Mouse (Mus musculus) heart, postnatal 25 days (tissue): ENCODE measurements around the gene Lmod2. TPM values are rescaled to one million over a fixed set of nuclear protein-coding genes. Genes with fewer than 3 reads are reported as not detected.

Source experiments
- DNase-seq: peaks from one replicate; pipeline ENCODE4 v3.0.0; 2022; ENCODE audit warnings: low spot score
- intact Hi-C: fragments of 180-260 bp; cut with DNase I; formaldehyde crosslinking; loops from one replicate; pipeline ENCODE4 v1.15.1; 2025
- total RNA-seq, 2 experiments: library from RNA; stranded (reverse); gene quantifications; 2 replicates each; pipeline ENCODE4 v1.2.3; 2021

The Lmod2 gene
- total RNA-seq, 2 experiments from 2014 or later = 681 to 701 TPM

DNA sequence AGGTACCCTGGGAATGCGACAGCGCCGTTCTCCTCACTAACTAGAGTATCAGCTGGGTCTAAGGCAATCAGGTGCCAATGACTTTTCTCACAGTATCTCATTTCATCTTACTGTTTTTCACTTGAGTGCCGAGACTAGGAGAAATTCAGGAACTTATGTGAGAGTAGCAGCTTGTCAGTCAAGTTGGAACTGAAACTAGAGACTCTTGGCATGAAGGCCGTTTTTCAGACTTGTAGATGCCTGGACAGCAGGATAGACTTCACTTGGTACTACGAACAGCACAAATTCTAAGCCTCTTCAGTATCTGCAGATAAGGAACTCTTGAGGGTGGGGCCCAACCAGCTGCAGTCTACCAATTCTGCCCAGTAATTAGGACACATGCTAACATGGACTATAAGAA lies 2.6 kb downstream of the Lmod2 start:
- no peak for DNase-seq
- intact Hi-C loops = no loop called here

DNA sequence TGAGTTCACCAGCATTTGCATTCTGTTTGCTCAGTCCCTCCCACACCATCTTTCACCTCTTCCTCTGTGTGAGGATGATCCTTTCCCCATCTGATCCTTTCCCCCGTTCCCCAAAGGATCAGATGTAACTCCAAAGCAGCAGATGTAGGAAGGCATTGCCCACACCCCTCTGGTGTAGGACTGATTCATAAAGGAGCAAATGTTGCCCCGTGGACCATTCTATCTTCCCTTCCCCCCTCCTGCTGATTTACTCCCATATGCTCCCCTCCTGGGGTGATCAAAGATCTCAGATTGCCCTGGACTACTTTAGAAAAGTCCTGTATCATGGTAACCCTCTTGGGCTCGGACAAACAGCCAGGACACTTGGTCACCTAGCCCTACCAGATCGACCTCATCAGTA lies 3.2 kb downstream of the Lmod2 start:
- intact Hi-C loops = no loop called here

DNA sequence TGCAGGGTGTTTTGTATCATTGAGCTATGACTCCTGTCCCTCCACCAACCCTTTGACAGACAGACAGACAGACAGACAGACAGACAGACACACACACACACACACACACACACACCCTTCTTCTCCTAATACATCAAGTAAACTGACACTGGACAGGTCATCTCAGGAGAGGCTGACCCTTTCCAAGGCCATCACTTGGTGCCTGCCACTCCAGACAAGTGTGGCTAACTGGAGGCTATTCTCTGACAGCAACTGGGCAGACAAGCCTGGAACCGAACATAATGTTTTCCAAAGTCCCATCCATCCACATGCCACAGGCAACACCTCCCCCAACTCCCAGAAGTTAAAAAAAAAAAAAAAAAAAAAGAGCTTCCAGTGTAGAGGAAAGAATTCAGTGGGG lies 4.1 kb downstream of the Lmod2 start:
- intact Hi-C loops = no loop called here
- DNase-seq = no peak

More for the DNA sequence above, 3.2 kb downstream of the Lmod2 start:
- no peak for DNase-seq

DNA sequence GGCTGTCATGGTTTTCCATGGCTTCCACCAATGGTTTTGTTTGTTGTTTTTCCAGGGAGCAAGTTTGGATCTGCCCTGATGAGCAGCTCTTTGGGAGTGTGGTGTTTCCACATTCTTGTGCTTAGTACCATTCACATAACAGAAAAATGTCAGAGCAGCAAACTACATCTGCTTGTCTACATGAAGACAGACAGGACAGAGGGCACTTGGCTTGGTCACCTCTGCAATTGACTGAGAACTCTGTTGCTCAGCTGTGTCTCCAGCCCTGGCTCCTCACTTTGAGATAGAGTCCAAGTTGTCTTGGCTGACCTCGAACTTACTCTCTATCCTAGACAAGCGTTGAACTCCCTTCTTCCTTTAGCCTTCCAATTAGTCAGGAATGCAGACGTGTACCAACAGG lies 4.8 kb downstream of the Lmod2 start:
- intact Hi-C loops = no loop called here

DNA sequence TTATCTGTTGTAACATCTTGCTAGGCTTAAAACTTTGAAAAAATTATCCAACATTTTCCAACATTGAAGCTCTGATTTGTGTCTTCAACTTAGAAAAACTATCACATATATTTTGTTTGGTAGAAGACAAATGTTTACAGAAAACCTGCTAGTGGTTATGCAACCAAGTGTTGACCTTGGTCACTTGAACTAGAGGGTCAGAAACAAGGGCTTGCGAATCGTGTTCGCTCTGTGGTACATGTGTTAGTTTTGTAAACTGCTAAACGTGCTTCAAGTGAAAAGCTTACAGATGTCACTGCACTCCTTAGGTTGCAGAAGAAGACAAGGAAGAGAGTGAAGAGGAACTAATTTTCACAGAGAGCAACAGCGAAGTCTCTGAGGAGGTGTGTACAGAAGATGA lies 5.4 kb downstream of the Lmod2 start:
- intact Hi-C loops = no loop called here
- no peak for DNase-seq

More for the DNA sequence above, 4.8 kb downstream of the Lmod2 start:
- DNase-seq = no peak

DNA sequence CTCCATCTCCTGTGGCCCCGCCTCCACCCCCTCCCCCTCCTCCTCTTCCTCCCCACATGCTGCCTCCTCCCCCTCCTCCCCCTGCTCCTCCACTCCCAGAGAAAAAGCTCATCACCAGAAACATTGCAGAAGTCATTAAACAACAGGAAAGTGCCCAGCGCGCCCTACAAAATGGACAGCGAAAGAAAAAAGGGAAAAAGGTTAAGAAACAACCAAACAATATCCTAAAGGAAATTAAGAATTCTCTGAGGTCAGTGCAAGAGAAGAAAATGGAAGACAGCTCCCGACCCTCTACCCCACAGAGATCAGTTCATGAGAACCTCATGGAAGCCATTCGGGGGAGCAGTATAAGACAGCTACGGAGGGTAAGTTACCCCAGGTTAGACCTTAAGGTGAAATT lies 6.7 kb downstream of the Lmod2 start:
- intact Hi-C loops = no loop called here
- DNase-seq = no peak

DNA sequence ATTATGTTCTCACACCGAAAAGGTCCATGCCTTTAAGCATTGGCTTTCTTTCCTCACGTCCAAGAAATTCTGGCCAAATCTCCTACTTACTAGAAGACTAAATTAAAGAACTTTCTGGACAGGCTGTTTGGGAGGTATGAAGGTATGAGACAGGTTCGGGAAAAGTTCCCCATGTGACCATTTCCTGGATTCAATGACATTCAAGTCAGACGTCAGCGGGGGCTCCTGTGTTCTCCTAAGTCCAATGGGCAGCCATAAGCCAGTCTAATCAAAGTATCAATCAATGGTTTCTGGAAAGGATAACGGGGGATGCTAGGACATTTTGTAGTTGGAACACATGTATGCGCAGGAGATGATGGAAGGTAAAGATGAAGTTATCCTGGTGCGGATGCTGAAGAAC lies 8.1 kb downstream of the Lmod2 start:
- no peak for DNase-seq
- intact Hi-C loops = no loop called here

DNA sequence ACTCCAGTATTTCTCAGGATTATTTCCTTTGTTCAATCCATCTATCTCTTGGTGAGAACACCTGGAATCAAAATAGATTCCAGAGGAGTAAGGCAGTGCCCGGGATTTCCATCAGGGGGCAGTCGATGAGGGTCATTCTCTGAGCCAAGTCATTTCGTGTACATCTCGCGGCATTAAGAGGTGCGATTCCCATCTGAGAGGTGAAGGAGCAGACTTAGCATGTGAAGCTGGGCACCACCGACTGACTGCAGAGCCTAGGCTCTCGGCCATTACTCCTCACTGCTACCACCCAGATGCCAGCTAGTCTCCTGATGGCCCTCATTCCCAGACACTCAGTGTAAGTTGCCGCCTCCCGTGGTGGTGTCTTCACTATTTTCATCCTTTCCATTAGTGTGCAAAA lies 8.9 kb downstream of the Lmod2 start:
- intact Hi-C loops = no loop called here
- DNase-seq = no peak

DNA sequence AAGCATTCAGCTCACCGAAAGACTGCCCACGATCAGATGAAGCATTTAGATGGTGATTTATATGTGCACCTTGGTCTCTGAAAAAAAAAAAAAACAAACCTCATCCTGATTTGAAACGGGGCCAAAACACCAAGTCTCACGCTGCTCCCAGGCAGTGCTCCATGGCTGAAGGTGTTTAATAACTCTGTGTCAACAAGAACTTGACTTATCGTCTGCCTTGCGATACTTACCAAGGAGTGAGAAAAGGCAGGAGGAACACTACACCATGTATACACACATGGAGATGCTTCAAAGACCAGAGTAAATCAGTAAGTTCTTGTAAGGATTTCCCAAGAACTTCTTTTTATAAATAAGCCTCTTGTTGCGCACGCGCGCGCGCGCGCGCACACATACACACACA lies 10.0 kb downstream of the Lmod2 start:
- intact Hi-C loops = no loop called here

DNA sequence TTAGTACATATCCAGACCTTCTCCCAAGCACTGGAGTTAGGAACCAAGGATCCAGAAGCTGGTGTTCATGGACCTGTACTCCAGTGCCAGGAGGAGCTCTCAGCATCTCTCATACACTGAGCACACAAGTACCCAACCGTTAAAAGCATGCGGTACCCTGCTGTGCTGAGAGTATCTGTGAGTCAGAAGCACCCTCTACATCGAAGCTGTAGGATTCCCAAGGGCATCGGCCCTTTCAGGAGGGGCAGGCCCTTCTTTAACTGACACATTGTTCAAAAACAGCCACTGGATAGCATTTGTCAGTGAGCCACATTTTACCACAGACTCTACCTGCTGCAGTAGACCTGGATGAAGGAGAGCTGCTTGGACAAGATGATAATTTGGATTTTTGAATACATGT lies 10.6 kb downstream of the Lmod2 start:
- no peak for DNase-seq
- intact Hi-C loops = no loop called here

More for the DNA sequence above, 10.0 kb downstream of the Lmod2 start:
- DNase-seq = no peak

DNA sequence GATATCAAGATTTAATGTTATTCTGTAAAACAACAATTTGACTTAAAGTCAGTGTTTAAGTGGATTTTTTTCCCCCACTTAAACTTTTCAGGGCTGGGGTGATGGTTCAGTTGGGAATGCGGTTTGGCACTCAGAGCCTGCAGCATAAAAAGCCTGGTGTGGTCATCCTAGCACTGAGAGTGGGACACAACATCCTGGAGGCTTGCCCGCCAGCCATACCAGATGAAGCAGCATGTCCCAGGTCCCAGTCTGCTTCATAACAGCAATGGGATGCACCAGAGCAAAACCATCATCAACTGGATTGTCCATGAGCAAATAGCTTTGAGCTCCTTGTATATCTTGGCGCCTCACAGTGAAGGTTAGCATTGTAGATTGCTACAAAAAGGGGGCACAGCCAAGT lies 11.1 kb downstream of the Lmod2 start:
- no peak for DNase-seq
- intact Hi-C loops = no loop called here

DNA sequence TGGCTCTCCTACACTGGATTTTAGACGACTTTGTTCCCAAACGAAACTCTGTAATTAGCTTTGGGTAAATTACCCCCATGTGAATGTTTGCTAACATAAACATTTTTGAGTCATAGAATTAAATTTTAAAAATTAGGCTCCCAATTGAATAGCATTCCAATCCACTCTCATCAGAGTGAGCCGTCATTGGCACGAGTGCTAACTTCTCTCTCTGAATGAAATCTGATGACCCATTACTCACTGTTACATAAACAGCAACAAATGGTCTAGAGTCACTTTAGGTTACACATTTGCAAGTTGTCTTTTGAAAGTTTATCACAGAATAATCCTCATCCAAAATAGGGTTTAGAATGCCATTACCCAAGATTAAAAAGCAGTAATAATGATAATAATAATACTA lies 12.0 kb downstream of the Lmod2 start:
- intact Hi-C loops = no loop called here
- no peak for DNase-seq

DNA sequence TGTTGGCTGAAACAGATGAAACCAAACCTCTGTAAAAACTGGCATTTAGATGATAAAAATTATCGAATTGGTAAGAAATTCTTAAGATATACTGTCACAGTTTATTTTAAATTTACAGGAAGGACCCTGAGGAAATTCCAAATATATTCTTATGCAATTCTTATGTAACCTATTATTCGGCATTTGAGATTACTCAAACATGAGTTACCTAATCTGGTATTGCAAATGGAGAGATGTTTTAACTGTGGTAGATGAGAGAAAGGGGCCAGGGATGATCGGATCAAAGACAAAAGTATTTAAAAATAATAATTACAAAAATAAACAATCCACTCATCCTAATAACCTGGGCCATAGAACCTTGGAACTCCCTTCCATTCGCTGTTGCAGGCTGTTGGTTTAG lies 12.8 kb downstream of the Lmod2 start:
- intact Hi-C loops = no loop called here
- DNase-seq = no peak

DNA sequence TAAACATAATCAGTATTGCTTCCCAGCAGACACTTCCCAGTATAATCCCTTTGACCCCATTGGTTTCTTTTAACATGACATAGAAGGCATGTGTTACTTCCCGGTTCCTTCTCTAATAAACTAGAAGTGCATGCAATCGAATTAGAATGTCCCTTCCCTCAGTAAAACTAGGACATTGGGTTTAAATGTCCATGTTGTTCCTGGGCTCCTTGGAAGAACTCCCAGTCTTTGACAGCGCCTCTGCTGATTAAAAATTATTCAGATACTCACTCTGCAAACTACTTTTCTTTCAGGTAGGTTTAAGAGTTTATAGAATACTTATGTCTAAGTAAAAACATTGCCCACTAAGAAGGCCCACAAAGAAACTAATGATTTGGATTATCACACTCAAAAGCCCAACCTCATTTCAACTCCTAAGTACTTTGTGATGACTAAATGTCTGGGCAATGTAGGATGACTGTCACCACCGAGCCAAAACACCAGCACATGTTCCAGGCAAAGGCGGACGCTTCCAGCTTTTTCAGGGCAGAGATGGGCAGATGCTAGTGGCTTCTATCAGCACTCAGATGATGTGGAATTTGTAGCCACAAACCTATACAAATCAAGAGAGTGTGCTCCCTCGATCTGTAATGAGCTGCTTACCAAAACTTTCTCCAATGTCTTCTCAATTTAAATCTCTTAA lies 14.7 kb downstream of the Lmod2 start:
- DNase-seq = no peak
- intact Hi-C loops = no loop called here

DNA sequence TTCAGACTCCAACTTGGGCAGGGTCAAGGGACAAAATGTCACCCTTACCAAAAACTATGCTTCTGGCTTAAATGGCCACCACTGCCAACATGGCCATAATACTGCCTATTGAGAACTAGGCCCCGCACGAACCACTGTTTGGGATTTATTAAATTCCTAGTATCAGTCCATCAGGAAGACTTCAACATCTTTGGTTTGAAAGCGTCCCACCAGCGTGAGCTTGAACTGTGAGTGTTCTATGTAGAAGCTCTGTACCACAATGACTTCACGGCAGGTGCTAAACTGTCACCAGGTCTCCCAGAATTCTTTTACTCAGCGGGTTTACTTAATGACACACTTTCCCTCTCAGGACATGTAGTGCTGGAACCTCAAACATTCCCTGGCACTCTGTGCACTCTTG lies 15.8 kb downstream of the Lmod2 start:
- no peak for DNase-seq
- intact Hi-C loops = no loop called here

DNA sequence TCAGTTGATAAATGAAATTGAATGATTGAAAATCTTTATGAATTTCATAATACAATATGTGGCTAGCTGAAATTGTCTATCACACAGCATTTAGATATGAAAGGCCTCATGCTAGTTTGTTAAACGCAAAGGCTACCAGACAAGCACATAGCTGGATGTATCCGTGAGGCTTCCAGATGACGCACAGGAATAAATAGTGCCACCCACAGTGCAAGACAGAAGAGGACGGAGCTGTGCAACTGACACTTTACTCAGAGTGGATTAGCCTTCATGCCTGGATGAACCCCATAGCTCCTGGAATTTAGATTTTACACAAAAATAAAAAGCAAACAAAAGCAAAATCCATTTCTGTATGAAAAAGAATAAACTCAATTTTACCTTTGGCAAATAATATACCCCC lies 16.4 kb downstream of the Lmod2 start:
- intact Hi-C loops = no loop called here
- no peak for DNase-seq

DNA sequence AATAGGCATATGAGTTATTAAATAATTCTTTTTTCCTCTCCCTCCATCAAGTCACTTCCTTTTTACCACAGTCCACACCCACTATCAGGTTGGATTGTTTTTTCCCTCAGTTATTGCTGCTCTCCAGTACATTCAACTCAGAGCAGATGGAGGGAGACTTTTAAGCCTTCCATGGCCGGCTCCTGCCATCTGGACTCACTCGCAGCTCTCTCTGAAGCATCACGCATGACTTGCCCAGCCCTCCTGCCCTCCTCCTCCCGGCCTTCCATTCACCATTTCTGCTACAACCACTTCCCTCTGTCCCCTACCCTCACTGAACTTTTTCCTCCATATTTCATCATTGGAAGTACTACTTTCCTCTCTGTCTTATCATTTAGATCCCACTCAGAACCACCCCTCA lies 19.2 kb downstream of the Lmod2 start:
- DNase-seq = no peak
- intact Hi-C loops = no loop called here

DNA sequence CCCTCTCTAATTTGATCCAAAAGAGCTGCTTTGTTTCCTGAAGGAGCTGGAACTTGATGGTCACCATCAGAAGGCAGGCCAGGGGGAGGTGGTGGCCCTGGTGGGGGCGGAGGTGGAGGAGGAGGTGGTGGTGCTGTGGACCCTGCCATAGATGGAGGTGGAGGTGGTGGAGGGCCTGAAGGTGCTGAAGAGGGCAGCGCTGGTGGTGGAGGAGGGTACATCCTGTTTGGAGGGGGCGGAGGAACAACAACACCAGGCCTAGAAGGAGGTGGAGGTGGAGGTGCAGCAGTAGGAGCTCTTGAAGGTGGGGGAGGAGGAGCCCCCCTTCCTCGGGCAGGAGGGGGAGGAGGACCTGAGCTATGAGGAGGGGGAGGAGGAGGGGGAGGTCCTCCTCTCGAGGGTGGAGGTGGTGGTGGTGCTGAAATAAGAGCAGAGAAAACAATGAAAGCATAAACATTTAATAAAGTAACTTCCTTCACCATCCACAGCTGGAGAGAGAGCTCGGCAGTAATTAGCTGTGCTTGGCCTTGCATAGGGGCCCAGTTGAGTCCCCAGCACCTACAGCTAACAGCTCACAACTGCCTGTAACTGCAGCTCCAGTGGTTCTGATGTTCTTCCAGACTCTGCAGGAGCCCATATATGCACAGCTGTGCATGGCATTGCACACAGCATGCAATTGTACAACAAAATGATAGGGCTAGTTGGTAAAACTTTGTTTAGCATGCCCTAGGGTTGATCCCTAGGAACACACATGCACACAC lies 21.9 kb downstream of the Lmod2 start:
- DNase-seq = no peak
- intact Hi-C loops = no loop called here

DNA sequence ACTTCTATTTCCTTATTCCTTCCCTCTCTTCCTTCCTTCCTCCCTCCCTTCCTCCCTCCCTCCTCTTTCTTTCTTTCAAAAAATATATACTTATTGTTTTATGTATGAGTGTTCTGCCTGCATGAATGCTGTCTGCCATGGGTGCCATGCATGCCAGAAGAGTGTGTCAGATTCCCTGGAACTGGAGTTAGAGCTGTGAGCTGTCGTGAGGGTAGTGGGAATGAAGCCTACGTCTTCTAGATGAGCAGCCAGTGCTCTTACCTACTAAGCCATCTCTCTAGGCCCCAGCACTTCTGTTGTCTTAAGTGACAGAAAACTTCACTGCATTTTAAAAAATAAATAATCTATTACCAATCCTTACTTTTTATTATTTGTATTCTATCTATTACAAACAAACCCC lies 23.4 kb downstream of the Lmod2 start:
- intact Hi-C loops = no loop called here
- DNase-seq = no peak

DNA sequence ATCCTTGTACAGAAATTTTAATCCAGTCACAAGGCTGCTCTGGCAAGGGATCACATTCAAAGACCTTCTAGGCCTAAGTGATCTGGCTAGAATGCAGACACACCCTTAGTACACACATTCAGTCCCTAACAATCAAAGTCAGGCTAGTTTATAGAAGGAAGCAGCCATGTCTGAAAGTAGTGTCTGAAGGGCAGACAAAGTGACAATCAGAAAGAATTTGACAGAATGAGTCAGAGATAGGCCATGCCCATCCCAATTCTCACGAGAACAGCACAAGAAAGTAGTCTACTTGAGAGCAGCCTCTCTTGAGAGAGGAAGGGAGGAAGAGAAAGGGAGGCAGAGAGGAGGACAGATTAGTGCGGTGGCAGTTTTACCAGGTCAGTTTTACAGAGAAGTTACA lies 24.5 kb downstream of the Lmod2 start:
- DNase-seq = no peak
- intact Hi-C loops = no loop called here

DNA sequence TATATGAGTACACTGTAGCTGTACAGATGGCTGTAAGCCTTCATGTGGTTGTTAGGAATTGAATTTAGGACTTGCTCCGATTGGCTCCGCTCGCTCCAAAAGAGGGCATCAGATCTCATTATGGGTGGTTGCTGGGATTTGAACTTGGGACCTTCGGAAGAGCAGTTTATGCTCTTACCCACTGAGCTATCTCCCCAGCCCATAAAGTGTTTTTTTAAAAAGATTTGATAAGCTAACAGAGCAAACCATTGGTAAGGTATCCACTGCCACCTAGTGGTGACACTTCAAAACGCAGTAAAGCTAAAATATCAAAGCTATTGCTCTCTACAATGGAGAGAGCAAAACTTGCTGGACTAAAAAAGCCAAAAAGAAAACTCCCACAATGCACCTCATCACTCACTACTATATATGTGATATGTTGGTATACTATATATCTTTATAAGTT lies 30.0 kb downstream of the Lmod2 start:
- DNase-seq = no peak
- intact Hi-C loops = loop anchor here (1.0 to 5.0 kb wide), 3 partner anchors 35 to 97 kb away; no protein-coding TSS in a partner anchor

DNA sequence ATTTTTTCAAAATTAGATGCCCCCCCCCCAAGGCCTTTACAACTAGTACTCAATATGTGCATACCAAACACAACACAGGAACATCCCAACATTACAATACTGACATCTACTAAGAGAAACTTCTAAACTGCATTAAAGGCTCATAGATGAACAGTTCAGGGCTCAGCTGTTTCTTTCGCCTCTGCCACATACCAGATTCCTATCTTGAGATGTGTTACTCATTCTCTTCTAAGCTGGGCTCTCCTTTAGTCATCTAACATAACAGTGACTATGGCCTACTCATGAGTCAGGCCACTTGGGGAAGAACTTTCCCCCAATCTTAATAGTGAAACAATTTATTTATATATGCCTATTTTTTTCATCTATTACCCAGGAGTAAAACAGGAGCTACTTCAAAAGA lies 30.9 kb downstream of the Lmod2 start:
- intact Hi-C loops = loop anchor here (5.0 kb wide), 1 partner anchor 34 kb away; no protein-coding TSS in a partner anchor
- no peak for DNase-seq
